Mouse (Mus musculus) granulocyte monocyte progenitor cell, adult 5-6 weeks (primary cell): ENCODE data around the gene Olfr490. TPM values are rescaled to one million over a fixed set of nuclear protein-coding genes. Genes with fewer than 3 reads are reported as not detected.

Experiments
- ATAC-seq: replicated peaks from 2 replicates; pipeline ENCODE4 v1.8.0; 2016; ENCODE audit warnings: mild to moderate bottlenecking, moderate TSS enrichment, inconsistent platforms; ENCODE audit not compliant: poor library complexity, severe bottlenecking
- total RNA-seq, 2 experiments: library from RNA; stranded (forward) in 1 of 2; stranded (reverse) in 1 of 2; fragments of 200-712, 200-1000 nt in 1 of 2; fragments of >200 nt in 1 of 2; fragmentation: Nextera tagmentation in 1 of 2; gene quantifications; 2 replicates each; pipeline ENCODE4 v1.2.3; 2014 to 2017

The Olfr490 gene
- not detected in 2 replicates for total RNA-seq (2014; fragmentation: Nextera tagmentation)
- not detected in 2 replicates for total RNA-seq (2017)

- no peak for ATAC-seq
Observed at GRCm38 (mm10) chr7:108288834-108289233, at the start of gene Olfr490. TSS of gene Olfr490 (minus strand) at chr7:108288934.

- ATAC-seq = no peak
Observed at GRCm38 (mm10) chr7:108323574-108323973, 34.8 kb upstream of the Olfr490 start, which contains the start of gene Olfr492. TSS of gene Olfr492 (minus strand) at chr7:108323674.

GRCm38 (mm10) chr7:108313151-108313550, 24.4 kb upstream of the Olfr490 start, which contains the start of gene Olfr491:
TSS of gene Olfr491 (plus strand) at chr7:108313451.
- no peak for ATAC-seq

- ATAC-seq = no peak
Observed at GRCm38 (mm10) chr7:108258247-108258646, 30.5 kb downstream of the Olfr490 start, which contains the start of gene Olfr488. TSS of gene Olfr488 (minus strand) at chr7:108258347.

Other genes with a start within 250 kb of the Olfr490 start
- not detected in 2 replicates for gene Olfr479, start 238.2 kb downstream of the Olfr490 start, total RNA-seq (2014; fragmentation: Nextera tagmentation)
- not detected in 2 replicates for gene Olfr479, start 238.2 kb downstream of the Olfr490 start, total RNA-seq (2017)
- gene Olfr480, start 221.6 kb downstream of the Olfr490 start, total RNA-seq (2014; fragmentation: Nextera tagmentation) = not detected in 2 replicates
- not detected in 2 replicates for gene Olfr480, start 221.6 kb downstream of the Olfr490 start, total RNA-seq (2017)
- gene Olfr481, start 209.1 kb downstream of the Olfr490 start, total RNA-seq (2014; fragmentation: Nextera tagmentation) = not detected in 2 replicates
- not detected in 2 replicates for gene Olfr481, start 209.1 kb downstream of the Olfr490 start, total RNA-seq (2017)
- gene Olfr482, start 191.3 kb downstream of the Olfr490 start, total RNA-seq (2014; fragmentation: Nextera tagmentation) = not detected in 2 replicates
- gene Olfr482, start 191.3 kb downstream of the Olfr490 start, total RNA-seq (2017) = 0.10 TPM in 1 of 2 replicates, not detected in the other
- gene Olfr483, start 188.1 kb downstream of the Olfr490 start, total RNA-seq (2014; fragmentation: Nextera tagmentation) = not detected in 2 replicates
- gene Olfr483, start 188.1 kb downstream of the Olfr490 start, total RNA-seq (2017) = not detected in 2 replicates
- gene Olfr484, start 161.5 kb downstream of the Olfr490 start, total RNA-seq (2014; fragmentation: Nextera tagmentation) = not detected in 2 replicates
- gene Olfr484, start 161.5 kb downstream of the Olfr490 start, total RNA-seq (2017) = not detected in 2 replicates
- gene Olfr485, start 129.1 kb downstream of the Olfr490 start, total RNA-seq (2014; fragmentation: Nextera tagmentation) = not detected in 2 replicates
- gene Olfr485, start 129.1 kb downstream of the Olfr490 start, total RNA-seq (2017) = not detected in 2 replicates
- not detected in 2 replicates for gene Olfr486, start 116.2 kb downstream of the Olfr490 start, total RNA-seq (2014; fragmentation: Nextera tagmentation)
- not detected in 2 replicates for gene Olfr486, start 116.2 kb downstream of the Olfr490 start, total RNA-seq (2017)
- not detected in 2 replicates for gene Olfr487, start 74.3 kb downstream of the Olfr490 start, total RNA-seq (2014; fragmentation: Nextera tagmentation)
- not detected in 2 replicates for gene Olfr487, start 74.3 kb downstream of the Olfr490 start, total RNA-seq (2017)
- gene Olfr488, start 30.6 kb downstream of the Olfr490 start, total RNA-seq (2014; fragmentation: Nextera tagmentation) = not detected in 2 replicates
- not detected in 2 replicates for gene Olfr488, start 30.6 kb downstream of the Olfr490 start, total RNA-seq (2017)
- not detected in 2 replicates for gene Olfr491, start 24.5 kb upstream of the Olfr490 start, total RNA-seq (2014; fragmentation: Nextera tagmentation)
- gene Olfr491, start 24.5 kb upstream of the Olfr490 start, total RNA-seq (2017) = not detected in 2 replicates
- not detected in 2 replicates for gene Olfr492, start 34.7 kb upstream of the Olfr490 start, total RNA-seq (2014; fragmentation: Nextera tagmentation)
- not detected in 2 replicates for gene Olfr492, start 34.7 kb upstream of the Olfr490 start, total RNA-seq (2017)
- gene Olfr493, start 58.0 kb upstream of the Olfr490 start, total RNA-seq (2014; fragmentation: Nextera tagmentation) = not detected in 2 replicates
- gene Olfr493, start 58.0 kb upstream of the Olfr490 start, total RNA-seq (2017) = not detected in 2 replicates
- not detected in 2 replicates for gene Olfr494, start 76.4 kb upstream of the Olfr490 start, total RNA-seq (2014; fragmentation: Nextera tagmentation)
- gene Olfr494, start 76.4 kb upstream of the Olfr490 start, total RNA-seq (2017) = not detected in 2 replicates
- not detected in 2 replicates for gene Olfr495, start 104.2 kb upstream of the Olfr490 start, total RNA-seq (2014; fragmentation: Nextera tagmentation)
- not detected in 2 replicates for gene Olfr495, start 104.2 kb upstream of the Olfr490 start, total RNA-seq (2017)
- not detected in 2 replicates for gene Olfr497, start 131.5 kb upstream of the Olfr490 start, total RNA-seq (2014; fragmentation: Nextera tagmentation)
- gene Olfr497, start 131.5 kb upstream of the Olfr490 start, total RNA-seq (2017) = not detected in 2 replicates
- not detected in 2 replicates for gene Olfr498, start 176.4 kb upstream of the Olfr490 start, total RNA-seq (2014; fragmentation: Nextera tagmentation)
- gene Olfr498, start 176.4 kb upstream of the Olfr490 start, total RNA-seq (2017) = not detected in 2 replicates
- gene Olfr502, start 236.1 kb upstream of the Olfr490 start, total RNA-seq (2014; fragmentation: Nextera tagmentation) = not detected in 2 replicates
- gene Olfr502, start 236.1 kb upstream of the Olfr490 start, total RNA-seq (2017) = not detected in 2 replicates